Mouse (Mus musculus): ENCODE data around the gene Lingo2.
"Not testable (repeated sequence)": the region's sequence is repeated elsewhere in the genome, so short reads cannot be mapped to it uniquely, and the experiment has no call there.

Lingo2 gene

GRCm38 (mm10) chr4:36078910-36079525 is 872.5 kb downstream of the Lingo2 start:
- no peak for DNase-seq (ENCODE audit: low spot score)

GRCm38 (mm10) chr4:36064701-36065100 is 886.8 kb downstream of the Lingo2 start:
- not testable (repeated sequence) for DNase-seq (ENCODE audit: low spot score)

GRCm38 (mm10) chr4:36052791-36053376 is 898.7 kb downstream of the Lingo2 start:
- no peak for DNase-seq (ENCODE audit: low spot score)

- no peak for DNase-seq (ENCODE audit: low spot score)
Measured at GRCm38 (mm10) chr4:36040361-36040760, 911.2 kb downstream of the Lingo2 start.

GRCm38 (mm10) chr4:36038742-36039141 is 912.8 kb downstream of the Lingo2 start:
- no peak for DNase-seq (ENCODE audit: low spot score)

GRCm38 (mm10) chr4:36032039-36032438 is 919.5 kb downstream of the Lingo2 start:
- DNase-seq (ENCODE audit: low spot score): no peak

- no peak for DNase-seq (ENCODE audit: low spot score)
Measured at GRCm38 (mm10) chr4:36014181-36014580, 937.4 kb downstream of the Lingo2 start.

- DNase-seq (ENCODE audit: low spot score): no peak
Measured at GRCm38 (mm10) chr4:35992005-35992763, 959.4 kb downstream of the Lingo2 start.

- no peak for DNase-seq (ENCODE audit: low spot score)
Measured at GRCm38 (mm10) chr4:35986012-35986411, 965.5 kb downstream of the Lingo2 start.

- no peak for DNase-seq (ENCODE audit: low spot score)
Measured at GRCm38 (mm10) chr4:35963532-35963931, 988.0 kb downstream of the Lingo2 start.

GRCm38 (mm10) chr4:35951894-35952293 is 999.7 kb downstream of the Lingo2 start:
- no peak for DNase-seq (ENCODE audit: low spot score)

GRCm38 (mm10) chr4:35951251-35951650 is 1000.3 kb downstream of the Lingo2 start:
- DNase-seq (ENCODE audit: low spot score): no peak

GRCm38 (mm10) chr4:35934056-35934661 is 1017.4 kb downstream of the Lingo2 start:
- DNase-seq (ENCODE audit: low spot score): no peak

- no peak for DNase-seq (ENCODE audit: low spot score)
Measured at GRCm38 (mm10) chr4:35927722-35928121, 1023.8 kb downstream of the Lingo2 start.

GRCm38 (mm10) chr4:35917453-35917852 is 1034.1 kb downstream of the Lingo2 start:
- no peak for DNase-seq (ENCODE audit: low spot score)

- DNase-seq (ENCODE audit: low spot score): no peak
Measured at GRCm38 (mm10) chr4:35897769-35898564, 1053.6 kb downstream of the Lingo2 start.

GRCm38 (mm10) chr4:35885591-35886542 is 1065.7 kb downstream of the Lingo2 start:
- no peak for DNase-seq (ENCODE audit: low spot score)

- DNase-seq (ENCODE audit: low spot score): no peak
Measured at GRCm38 (mm10) chr4:35884946-35885460, 1066.5 kb downstream of the Lingo2 start.

GRCm38 (mm10) chr4:35846518-35846917 is 1105.0 kb downstream of the Lingo2 start:
- no peak for DNase-seq (ENCODE audit: low spot score)

GRCm38 (mm10) chr4:35845140-35845539 is 1106.4 kb downstream of the Lingo2 start:
- no peak for DNase-seq (ENCODE audit: low spot score)

GRCm38 (mm10) chr4:35844518-35844917 is 1107.0 kb downstream of the Lingo2 start:
- no peak for DNase-seq (ENCODE audit: low spot score)
